Mouse (Mus musculus): Measurements from ENCODE around the gene Art3. TPM values are rescaled to one million over a fixed set of nuclear protein-coding genes. Genes with fewer than 3 reads are reported as not detected.

Art3 gene
- polyA plus RNA-seq, 1 experiment from 2014 or later: 12.6 TPM

GRCm38 (mm10) chr5:92353517-92353916, 21.9 kb downstream of the Art3 start:
- no peaks in the 10 kb centered on the region for H3K9me3 ChIP-seq (ENCODE audit: control insufficient read depth, low read length)
- 39% methylated on average over 11 of the region's 11 CpGs for WGBS
- H3K27me3 ChIP-seq (ENCODE audit: control insufficient read depth, insufficient read depth, low read depth, low read length): no peaks in the 10 kb centered on the region
- no peak for ATAC-seq (ENCODE audit: low read depth)
- H3K4me3 ChIP-seq (ENCODE audit: low read length): peak overlapping the region; percentile 43
- H3K4me1 ChIP-seq (replicated peaks; ENCODE audit: control insufficient read depth, insufficient read depth, low read length): peaks cover 6% of the 10 kb centered on the region; the same call in 1 of the 2 replicates
- no peak overlapping the region for H3K27ac ChIP-seq (ENCODE audit: low read length)
- no peaks in the 10 kb centered on the region for H3K36me3 ChIP-seq (ENCODE audit: control insufficient read depth, insufficient read depth, low read length)
- H3K9ac ChIP-seq (ENCODE audit: low read length): 0 out of 2 replicates have a peak overlapping the region, but pooled peaks have one; percentile 49
- H3K4me2 ChIP-seq (ENCODE audit: low read depth, low read length): peak overlapping the region; percentile 48

- Histone ChIP-seq H3K36me3 (ENCODE audit: control insufficient read depth, insufficient read depth, low read length) (no peaks in the 10 kb centered on the region), H3K9ac (ENCODE audit: low read length) (no peak overlapping the region), H3K9me3 (ENCODE audit: control insufficient read depth, low read length) (no peaks in the 10 kb centered on the region), H3K27me3 (ENCODE audit: control insufficient read depth, insufficient read depth, low read depth, low read length) (no peaks in the 10 kb centered on the region), H3K4me2 (ENCODE audit: low read depth, low read length) (no peak overlapping the region), H3K4me3 (ENCODE audit: low read length) (no peak overlapping the region), H3K4me1 (replicated peaks; ENCODE audit: control insufficient read depth, insufficient read depth, low read length) (0 out of 2 replicates have a peak, but pooled peaks cover 1% of the 10 kb centered on the region), H3K27ac (ENCODE audit: low read length) (no peak overlapping the region)
- ATAC-seq (ENCODE audit: low read depth): peak; percentile 65
- 18% methylated on average over 12 of the region's 12 CpGs for WGBS
These were observed 26.4 kb downstream of the Art3 start for GRCm38 (mm10) chr5:92358033-92358432.

DNA sequence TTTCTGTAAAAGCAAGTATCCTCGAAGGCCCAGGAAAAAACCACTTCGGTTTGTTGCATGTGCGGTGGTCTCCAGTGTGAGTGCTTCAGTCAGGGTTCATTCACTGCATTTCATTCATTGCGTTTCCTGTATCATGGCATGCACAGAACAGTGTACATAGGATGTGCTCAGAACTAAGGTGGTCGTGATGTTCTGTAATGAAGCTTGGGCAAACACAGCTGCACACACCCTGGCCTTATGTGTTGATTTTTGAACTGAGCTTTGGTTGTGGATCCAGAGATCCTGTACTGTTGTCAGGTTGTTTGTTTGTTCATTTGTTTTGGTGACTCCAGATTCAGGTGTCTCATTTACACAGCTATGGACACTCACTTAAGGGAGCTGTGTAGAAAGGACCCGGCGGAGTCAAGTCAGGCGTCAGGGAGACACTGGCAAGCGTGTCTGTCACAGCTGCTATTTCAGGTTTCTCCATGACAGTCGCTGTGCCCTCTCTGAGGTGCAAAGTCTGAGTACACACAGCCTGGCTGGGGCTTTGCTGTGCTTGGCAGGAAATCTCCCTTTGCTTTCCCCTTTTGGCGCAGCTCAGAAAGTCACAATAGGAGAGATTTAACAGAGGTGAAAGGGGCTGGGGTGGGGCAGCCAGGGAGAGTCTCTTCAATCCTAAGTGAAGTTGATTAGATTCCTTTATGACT, 27.3 kb downstream of the Art3 start:
- H3K27ac ChIP-seq (ENCODE audit: low read length): no peak overlapping the region
- H3K9me3 ChIP-seq (ENCODE audit: control insufficient read depth, low read length): no peaks in the 10 kb centered on the region
- H3K36me3 ChIP-seq (ENCODE audit: control insufficient read depth, insufficient read depth, low read length): no peaks in the 10 kb centered on the region
- no peak overlapping the region for H3K4me2 ChIP-seq (ENCODE audit: low read depth, low read length)
- no peak for ATAC-seq (ENCODE audit: low read depth)
- H3K9ac ChIP-seq (ENCODE audit: low read length): no peak overlapping the region
- no peak overlapping the region for H3K4me3 ChIP-seq (ENCODE audit: low read length)
- 72% methylated on average over 11 of the region's 11 CpGs for WGBS
- H3K27me3 ChIP-seq (ENCODE audit: control insufficient read depth, insufficient read depth, low read depth, low read length): no peaks in the 10 kb centered on the region
- no peaks in the 10 kb centered on the region for H3K4me1 ChIP-seq (replicated peaks; ENCODE audit: control insufficient read depth, insufficient read depth, low read length)

- ATAC-seq (ENCODE audit: low read depth): no peak
- Histone ChIP-seq H3K9ac (ENCODE audit: low read length) (no peak overlapping the region), H3K36me3 (ENCODE audit: control insufficient read depth, insufficient read depth, low read length) (no peaks in the 10 kb centered on the region), H3K27me3 (ENCODE audit: control insufficient read depth, insufficient read depth, low read depth, low read length) (no peaks in the 10 kb centered on the region), H3K27ac (ENCODE audit: low read length) (no peak overlapping the region), H3K9me3 (ENCODE audit: control insufficient read depth, low read length) (no peaks in the 10 kb centered on the region), H3K4me1 (replicated peaks; ENCODE audit: control insufficient read depth, insufficient read depth, low read length) (no peaks in the 10 kb centered on the region), H3K4me3 (ENCODE audit: low read length) (no peak overlapping the region), H3K4me2 (ENCODE audit: low read depth, low read length) (no peak overlapping the region)
- WGBS: 14% methylated on average over 4 of the region's 4 CpGs
These were observed 31.6 kb downstream of the Art3 start for GRCm38 (mm10) chr5:92363179-92363578.

GRCm38 (mm10) chr5:92364011-92364410, 32.4 kb downstream of the Art3 start:
- Histone ChIP-seq H3K4me1 (replicated peaks; ENCODE audit: control insufficient read depth, insufficient read depth, low read length) (no peaks in the 10 kb centered on the region), H3K36me3 (ENCODE audit: control insufficient read depth, insufficient read depth, low read length) (no peaks in the 10 kb centered on the region), H3K27me3 (ENCODE audit: control insufficient read depth, insufficient read depth, low read depth, low read length) (no peaks in the 10 kb centered on the region), H3K9me3 (ENCODE audit: control insufficient read depth, low read length) (no peaks in the 10 kb centered on the region), H3K4me3 (ENCODE audit: low read length) (no peak overlapping the region), H3K4me2 (ENCODE audit: low read depth, low read length) (no peak overlapping the region), H3K27ac (ENCODE audit: low read length) (no peak overlapping the region), H3K9ac (ENCODE audit: low read length) (no peak overlapping the region)
- WGBS: 91% methylated on average over 5 of the region's 5 CpGs
- no peak for ATAC-seq (ENCODE audit: low read depth)

GRCm38 (mm10) chr5:92365146-92365705, 33.6 kb downstream of the Art3 start:
- no peaks in the 10 kb centered on the region for H3K4me1 ChIP-seq (replicated peaks; ENCODE audit: control insufficient read depth, insufficient read depth, low read length)
- no peak overlapping the region for H3K4me3 ChIP-seq (ENCODE audit: low read length)
- no peaks in the 10 kb centered on the region for H3K27me3 ChIP-seq (ENCODE audit: control insufficient read depth, insufficient read depth, low read depth, low read length)
- H3K4me2 ChIP-seq (ENCODE audit: low read depth, low read length): no peak overlapping the region
- no peak overlapping the region for H3K27ac ChIP-seq (ENCODE audit: low read length)
- no peak for ATAC-seq (ENCODE audit: low read depth)
- H3K9me3 ChIP-seq (ENCODE audit: control insufficient read depth, low read length): no peaks in the 10 kb centered on the region
- 66% methylated on average over 11 of the region's 11 CpGs for WGBS
- no peak overlapping the region for H3K9ac ChIP-seq (ENCODE audit: low read length)
- H3K36me3 ChIP-seq (ENCODE audit: control insufficient read depth, insufficient read depth, low read length): no peaks in the 10 kb centered on the region

DNA sequence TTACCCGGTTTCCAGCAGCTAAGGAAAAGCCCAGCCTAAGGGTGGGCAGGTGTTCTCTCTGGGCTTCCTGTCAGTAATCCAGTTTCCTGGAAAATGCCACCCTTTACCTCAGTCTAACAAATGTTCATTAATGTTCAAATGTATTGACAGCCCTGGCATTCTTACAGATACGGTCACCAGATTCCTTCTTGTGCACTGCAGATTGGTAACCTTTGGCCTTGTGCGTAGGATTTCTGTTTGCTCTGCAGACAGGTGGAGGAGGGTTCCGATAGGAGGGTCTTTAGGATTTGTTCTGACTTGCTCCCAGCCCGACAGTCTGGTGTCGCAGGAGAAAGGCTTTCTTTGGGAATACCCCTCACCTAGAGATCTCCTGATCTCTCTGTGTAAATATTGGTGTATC, 34.9 kb downstream of the Art3 start:
- H3K4me3 ChIP-seq (ENCODE audit: low read length): no peak overlapping the region
- no peaks in the 10 kb centered on the region for H3K36me3 ChIP-seq (ENCODE audit: control insufficient read depth, insufficient read depth, low read length)
- H3K4me1 ChIP-seq (replicated peaks; ENCODE audit: control insufficient read depth, insufficient read depth, low read length): no peaks in the 10 kb centered on the region
- no peak overlapping the region for H3K9ac ChIP-seq (ENCODE audit: low read length)
- no peak overlapping the region for H3K27ac ChIP-seq (ENCODE audit: low read length)
- 41% methylated on average over 6 of the region's 6 CpGs for WGBS
- no peak overlapping the region for H3K4me2 ChIP-seq (ENCODE audit: low read depth, low read length)
- no peak for ATAC-seq (ENCODE audit: low read depth)
- no peaks in the 10 kb centered on the region for H3K9me3 ChIP-seq (ENCODE audit: control insufficient read depth, low read length)
- no peaks in the 10 kb centered on the region for H3K27me3 ChIP-seq (ENCODE audit: control insufficient read depth, insufficient read depth, low read depth, low read length)

DNA sequence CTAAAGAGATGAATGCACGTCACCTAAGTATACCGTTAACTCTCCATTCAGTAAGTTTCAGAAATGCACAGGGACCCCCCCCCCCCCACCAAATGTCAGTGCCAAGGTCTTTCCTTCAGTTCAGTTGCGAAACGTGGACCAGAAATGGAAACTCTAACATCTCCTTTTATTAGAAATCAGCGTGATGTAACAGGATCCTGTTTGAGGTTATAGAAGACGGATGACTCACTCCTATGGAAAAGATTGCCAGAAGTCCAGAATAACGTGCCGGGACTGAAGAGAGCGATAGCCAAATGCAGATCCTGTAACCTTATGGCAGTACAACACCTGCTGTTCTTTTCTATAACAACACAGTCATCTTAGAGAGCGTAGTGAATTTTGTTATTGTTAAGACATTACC, 36.8 kb downstream of the Art3 start:
- WGBS: 56% methylated on average over 10 of the region's 10 CpGs
- no peak for ATAC-seq (ENCODE audit: low read depth)
- no peaks in the 10 kb centered on the region for H3K9me3 ChIP-seq (ENCODE audit: control insufficient read depth, low read length)

GRCm38 (mm10) chr5:92369151-92369994, 37.7 kb downstream of the Art3 start:
- Histone ChIP-seq H3K36me3 (ENCODE audit: control insufficient read depth, insufficient read depth, low read length) (no peaks in the 10 kb centered on the region), H3K27me3 (ENCODE audit: control insufficient read depth, insufficient read depth, low read depth, low read length) (no peaks in the 10 kb centered on the region), H3K9ac (ENCODE audit: low read length) (no peak overlapping the region), H3K4me3 (ENCODE audit: low read length) (no peak overlapping the region), H3K9me3 (ENCODE audit: control insufficient read depth, low read length) (no peaks in the 10 kb centered on the region), H3K4me2 (ENCODE audit: low read depth, low read length) (no peak overlapping the region), H3K27ac (ENCODE audit: low read length) (no peak overlapping the region), H3K4me1 (replicated peaks; ENCODE audit: control insufficient read depth, insufficient read depth, low read length) (no peaks in the 10 kb centered on the region)
- WGBS: 60% methylated on average over 13 of the region's 13 CpGs
- ATAC-seq (ENCODE audit: low read depth): peak; percentile 79; the same call in 1 of the 2 replicates

More for the DNA sequence above, 36.8 kb downstream of the Art3 start:
- H3K27ac ChIP-seq (ENCODE audit: low read length): no peak overlapping the region
- H3K4me1 ChIP-seq (replicated peaks; ENCODE audit: control insufficient read depth, insufficient read depth, low read length): no peaks in the 10 kb centered on the region
- H3K9ac ChIP-seq (ENCODE audit: low read length): no peak overlapping the region
- H3K4me3 ChIP-seq (ENCODE audit: low read length): no peak overlapping the region
- no peaks in the 10 kb centered on the region for H3K27me3 ChIP-seq (ENCODE audit: control insufficient read depth, insufficient read depth, low read depth, low read length)
- no peak overlapping the region for H3K4me2 ChIP-seq (ENCODE audit: low read depth, low read length)
- no peaks in the 10 kb centered on the region for H3K36me3 ChIP-seq (ENCODE audit: control insufficient read depth, insufficient read depth, low read length)
